Mouse (Mus musculus) ZHBTc4 (cell line): ENCODE measurements around the gene Zdhhc21.

ENCODE experiments used
- DNase-seq: peaks from one replicate; pipeline ENCODE4 v3.0.0-alpha.2; 2011; ENCODE audit warnings: low read depth, low spot score

Zdhhc21 gene

DNA sequence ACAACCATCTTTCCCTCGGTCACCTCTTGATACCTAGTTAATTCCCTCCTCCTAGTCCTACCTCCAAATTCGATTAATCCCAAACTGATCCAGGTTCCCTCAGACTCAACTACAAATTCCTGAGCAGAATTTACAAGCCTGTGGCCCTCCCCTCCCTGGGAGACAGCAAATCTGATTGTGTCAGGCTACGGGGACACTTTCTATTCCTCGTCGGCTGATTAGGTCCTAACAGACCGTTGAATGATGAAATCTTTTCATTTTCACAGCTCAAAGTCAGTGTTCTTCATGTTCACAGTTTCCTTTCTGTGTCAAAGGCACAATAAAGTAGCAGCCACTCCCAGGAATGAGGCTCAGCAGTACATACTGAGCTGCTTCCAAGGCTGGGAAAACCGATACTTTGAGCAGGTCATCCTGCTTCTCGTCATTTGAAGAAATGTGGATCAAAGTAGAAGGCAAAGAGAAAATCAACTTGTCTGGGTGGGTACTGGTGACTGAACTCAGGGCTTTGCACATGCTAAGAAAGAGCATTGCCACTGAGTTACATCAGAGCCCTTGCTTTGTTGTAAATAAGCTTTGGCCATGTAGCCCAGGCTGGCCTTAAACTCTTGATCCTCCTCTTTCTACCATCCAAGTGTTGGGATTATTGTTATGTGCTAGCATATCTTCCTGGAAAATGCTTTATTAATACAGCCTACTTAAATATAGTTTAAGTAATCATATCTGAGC, 5.4 kb upstream of the Zdhhc21 start:
- no peak for DNase-seq

DNA sequence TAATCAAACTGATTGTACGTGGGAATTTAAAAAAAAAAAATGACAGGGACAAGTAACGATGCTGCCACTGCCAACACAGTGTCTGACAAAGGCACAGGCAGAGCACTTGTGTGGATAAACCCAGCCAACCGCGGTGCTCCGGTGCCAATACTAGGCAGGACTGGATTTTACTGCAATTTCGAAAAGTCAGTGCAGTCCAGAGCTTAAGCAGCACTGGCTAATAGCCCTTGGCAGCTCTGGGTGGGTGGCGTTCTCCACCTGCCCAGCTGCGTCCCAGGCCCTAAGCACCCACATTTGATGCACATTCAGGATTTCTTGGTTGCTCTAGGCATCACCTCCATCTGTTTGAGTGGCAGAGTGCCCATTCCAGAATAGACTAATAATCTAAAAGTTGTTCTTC, 3.6 kb upstream of the Zdhhc21 start:
- DNase-seq, result no peak

DNA sequence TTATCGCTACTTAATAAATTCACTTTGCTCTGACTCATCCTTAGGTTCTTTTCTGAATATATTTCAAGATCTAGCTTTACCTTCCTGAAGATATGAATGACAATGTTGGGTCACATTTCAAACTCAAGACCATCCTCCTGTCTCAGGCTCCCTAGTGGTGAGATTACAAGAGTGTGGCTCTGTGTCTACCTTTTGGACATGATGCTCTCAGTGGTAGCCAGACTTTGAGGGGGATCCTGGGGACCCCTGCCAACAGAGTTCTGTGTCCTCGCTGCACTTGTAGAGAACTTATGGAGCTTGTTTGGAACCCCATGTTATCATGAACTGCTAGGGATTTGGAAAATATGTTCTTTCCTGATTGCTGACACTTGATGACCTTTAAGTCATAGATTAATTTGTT, 1.7 kb upstream of the Zdhhc21 start:
- no peak for DNase-seq

- DNase-seq, result no peak
Measured at GRCm38 (mm10) chr4:82860566-82860965, 808 bp upstream of the Zdhhc21 start.

DNA sequence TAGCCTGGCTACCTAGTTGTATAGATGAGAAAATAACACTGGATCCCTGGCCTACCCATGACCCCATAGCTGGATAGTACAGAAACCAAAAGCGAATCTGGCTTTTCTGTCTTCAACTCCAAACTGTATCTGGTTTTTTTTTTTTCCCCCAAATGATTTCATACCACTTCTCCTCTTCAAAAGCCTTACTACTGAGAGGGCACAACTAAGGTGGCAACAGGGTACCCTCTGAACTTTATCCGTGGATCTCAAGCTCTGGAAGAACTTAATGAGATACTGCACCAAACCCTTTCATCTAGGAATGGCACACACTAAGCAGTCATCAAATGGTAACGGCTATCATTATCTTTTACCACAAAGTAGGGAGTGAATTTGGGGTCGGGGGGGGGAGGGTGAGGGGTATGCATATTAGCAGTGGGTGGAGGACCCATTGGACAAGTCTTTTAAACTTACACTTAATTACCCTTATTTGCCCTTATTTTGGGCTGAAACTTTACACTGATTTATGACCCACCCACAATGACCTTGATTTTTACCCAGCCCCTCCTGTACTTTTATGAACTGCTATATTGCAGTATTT, 1.2 kb downstream of the Zdhhc21 start:
- no peak for DNase-seq

DNA sequence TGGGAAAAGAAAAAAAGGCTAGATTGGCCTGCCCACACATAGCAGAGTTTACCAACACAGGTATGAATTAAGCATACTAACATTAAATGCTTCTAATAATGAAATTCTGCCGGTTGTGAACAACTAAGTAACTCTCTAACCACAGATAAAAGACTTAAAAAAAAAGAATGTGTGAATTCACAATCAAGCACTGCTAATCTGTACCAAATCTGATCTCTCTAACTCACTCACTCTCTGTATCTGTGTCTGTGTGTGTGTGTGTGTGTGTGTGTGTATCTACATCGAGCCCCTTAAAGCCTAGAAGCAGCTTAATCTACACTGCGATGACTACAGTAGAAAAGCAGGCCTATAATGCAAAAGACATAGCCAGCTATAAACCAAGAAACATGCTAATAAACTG, 2.8 kb downstream of the Zdhhc21 start:
- DNase-seq, result no peak

- no peak for DNase-seq
Measured at GRCm38 (mm10) chr4:82853809-82854208, 5.9 kb downstream of the Zdhhc21 start.

DNA sequence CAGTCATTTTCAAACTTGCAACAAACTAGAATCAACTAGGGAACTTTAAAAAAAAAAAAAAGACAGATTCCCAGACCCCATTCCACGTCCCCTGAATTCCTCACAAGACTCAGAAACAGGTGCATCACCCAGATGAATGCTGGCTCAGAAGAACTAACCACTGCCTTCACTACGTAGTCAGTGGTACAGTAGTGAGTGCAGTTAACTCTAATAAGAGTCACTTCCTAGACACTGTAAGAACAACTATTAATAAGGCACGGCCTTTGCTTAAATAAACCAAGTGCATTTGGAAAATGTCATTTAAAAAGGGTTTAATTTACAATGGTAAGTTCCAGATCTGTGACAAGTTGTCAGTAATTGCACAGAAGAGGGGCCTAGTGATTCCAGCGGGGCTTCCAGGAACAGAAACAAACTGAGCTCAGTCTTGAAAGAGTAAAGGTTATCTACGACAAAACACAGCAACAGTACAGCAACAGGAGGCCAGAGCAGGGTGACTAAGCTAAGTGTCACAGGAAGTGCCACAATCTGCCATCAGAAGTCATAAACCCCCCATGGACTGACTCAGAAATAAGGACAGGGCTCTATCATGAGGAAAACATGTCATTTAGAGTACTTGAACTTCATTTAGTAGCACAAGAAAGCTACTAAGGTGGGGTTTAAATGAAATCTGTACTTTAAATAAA, 11.1 kb downstream of the Zdhhc21 start:
- no peak for DNase-seq

GRCm38 (mm10) chr4:82837526-82838240, 22.1 kb downstream of the Zdhhc21 start:
- DNase-seq, result no peak

GRCm38 (mm10) chr4:82831155-82831554, 28.6 kb downstream of the Zdhhc21 start:
- DNase-seq, result no peak

GRCm38 (mm10) chr4:82829429-82829828, 30.3 kb downstream of the Zdhhc21 start:
- no peak for DNase-seq

DNA sequence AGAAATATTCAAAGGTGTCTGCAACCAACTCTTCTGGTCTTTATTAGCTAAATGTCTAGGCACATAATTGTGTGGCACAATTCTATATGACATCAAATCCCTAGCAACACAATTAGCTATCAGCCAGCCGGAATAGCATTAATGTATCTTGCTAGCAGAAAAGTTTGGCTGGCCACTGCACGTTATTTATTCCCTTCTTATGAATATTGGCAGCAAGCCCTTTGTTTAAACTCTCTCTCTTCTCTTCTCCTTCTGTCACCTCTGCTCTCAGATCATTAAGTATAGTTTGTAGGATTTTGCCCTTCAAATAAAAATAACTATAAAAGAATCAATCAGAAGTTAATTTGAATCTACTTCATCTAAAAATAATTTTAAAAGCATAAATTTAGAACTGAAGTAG, 32.8 kb downstream of the Zdhhc21 start:
- DNase-seq, result no peak

- no peak for DNase-seq
Measured at GRCm38 (mm10) chr4:82817833-82818232, 41.9 kb downstream of the Zdhhc21 start.

DNA sequence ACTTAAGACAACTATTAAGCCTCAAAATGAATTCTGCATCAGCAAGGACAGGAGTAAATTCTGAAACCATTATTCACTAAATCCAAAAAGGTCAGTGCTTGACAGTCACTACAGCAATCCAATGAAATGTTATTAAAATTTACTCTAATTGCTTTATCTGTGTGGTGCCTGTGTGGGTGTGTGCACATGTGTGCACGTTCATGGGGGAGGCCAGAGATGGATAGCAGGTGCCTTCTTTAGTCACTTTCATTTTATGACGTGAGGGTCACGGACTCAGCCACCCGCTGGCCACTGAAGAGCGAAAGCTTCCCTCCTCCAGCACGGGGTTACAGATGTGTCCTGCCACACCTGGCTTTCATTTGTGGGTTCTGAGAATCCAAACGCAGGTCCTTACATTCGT, 43.4 kb downstream of the Zdhhc21 start:
- DNase-seq, result no peak

DNA sequence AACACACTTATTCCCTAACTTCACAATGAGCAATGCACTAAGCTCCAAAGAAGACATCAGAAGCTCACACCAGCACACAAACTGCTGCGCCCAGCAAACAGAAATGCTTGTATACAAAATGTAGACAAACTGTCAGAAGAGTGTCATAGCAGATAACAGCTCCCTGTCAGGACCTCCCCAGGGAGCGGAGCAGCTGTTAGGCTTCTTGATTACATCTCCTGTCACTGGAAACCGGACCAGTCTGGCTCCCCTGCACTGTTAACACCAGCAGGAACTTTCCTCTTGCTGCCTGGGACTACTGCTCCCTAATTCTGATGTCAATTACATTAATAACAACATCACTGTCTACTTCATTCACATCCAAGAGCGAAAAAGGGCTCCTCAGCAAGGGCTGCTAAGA, 44.5 kb downstream of the Zdhhc21 start:
- no peak for DNase-seq

DNA sequence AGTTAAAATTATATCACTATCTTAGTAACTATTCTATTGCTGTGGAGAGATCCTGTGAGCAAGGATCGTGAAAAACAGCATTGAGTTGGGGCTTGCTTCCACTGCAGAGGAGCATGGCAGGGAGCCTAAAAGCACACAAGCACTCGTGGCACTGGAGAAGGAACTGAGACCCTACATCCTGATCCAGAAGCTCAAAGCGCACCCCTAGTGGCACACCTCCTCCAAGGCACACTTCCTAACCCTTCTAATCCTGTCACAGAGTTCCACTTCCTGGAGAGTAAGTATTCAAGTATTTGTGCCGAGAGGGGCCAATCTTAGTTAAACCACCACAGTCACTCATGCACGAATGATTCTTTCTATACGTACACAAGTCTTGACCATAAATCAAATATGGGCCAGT, 46.4 kb downstream of the Zdhhc21 start:
- peak; percentile 50 for DNase-seq

DNA sequence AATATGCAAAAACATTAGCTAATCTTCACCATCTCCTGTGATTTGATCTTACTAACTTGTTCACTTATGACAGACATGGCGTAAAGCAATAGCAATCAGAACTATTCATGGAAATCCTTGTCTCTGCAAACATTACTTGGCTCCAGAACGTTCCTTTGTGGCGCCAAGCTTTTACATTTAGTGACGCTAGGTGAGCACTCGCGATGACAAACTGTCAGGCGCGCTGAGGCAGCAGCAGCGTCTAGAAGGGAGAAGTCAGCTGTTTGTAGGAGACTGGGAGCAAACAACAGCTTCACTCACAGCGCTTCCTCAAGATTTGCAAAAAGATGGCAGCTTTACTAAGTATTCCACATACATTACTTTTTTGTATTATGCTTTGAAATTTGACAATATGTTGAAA, 51.9 kb downstream of the Zdhhc21 start:
- DNase-seq, result no peak

DNA sequence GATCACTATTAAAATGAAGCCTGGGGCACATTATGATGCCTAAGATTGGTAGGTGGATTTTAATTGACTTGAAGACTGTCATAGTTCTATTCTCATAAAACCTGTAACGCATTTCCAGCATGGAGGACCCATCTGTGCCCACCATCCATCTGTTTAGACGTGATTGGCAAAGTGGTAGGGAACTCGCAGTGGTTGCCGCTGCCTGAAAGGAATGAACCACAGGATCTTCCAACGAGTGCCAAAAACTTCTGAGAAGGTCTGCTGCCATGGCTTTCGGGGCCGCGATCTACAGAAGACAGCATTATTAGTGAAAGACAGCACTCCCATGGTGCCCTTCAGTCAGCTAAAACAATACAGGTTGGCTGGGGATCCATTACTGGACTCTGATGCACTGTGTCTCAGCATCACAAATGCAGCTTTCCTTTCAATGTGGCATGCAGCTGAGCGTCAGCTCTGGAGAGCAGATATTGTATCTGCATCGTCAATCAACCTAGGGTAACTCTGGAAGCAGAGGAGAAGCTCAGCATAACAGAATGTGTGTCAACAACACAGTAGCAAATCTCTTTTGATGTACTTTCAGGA, 53.5 kb downstream of the Zdhhc21 start:
- DNase-seq, result no peak

- DNase-seq, result peak; percentile 52
Measured at GRCm38 (mm10) chr4:82804019-82804418, 55.7 kb downstream of the Zdhhc21 start.

- DNase-seq, result no peak
Measured at GRCm38 (mm10) chr4:82793608-82794007, 66.2 kb downstream of the Zdhhc21 start.

DNA sequence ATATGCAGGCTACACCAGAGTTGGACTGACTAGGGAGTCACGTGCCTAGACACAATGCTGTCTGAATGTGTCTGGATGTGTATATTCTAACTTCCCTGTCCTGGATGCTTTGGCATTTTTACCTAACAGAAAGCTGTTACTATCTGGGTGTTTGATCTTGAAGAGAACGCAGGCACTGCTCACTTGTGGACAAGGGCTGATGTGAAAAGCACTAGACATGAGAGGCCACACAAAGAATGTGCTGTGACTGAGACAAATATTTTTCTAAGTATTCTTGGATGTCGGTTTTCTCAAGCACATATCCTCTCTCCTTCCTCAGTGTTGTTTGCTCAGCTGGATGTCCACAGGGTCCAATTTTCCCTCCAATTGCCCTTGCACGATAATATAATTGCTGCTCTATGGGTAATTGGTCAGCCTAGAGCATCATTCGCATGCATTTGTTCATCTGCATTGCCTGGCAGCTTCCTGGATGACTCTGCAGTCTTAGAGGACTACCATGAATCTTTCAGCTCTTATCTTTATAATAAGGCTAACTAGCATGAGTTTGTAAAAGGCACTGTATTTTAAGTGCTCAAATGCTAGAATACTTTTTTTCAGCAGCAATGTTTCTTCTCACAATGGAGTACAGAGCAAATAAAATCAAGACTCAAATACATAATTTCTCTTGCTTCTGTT, 66.7 kb downstream of the Zdhhc21 start:
- no peak for DNase-seq
